Mouse (Mus musculus) heart, embryonic 10.5 days (tissue): ENCODE measurements at regions not wholly inside any gene's neighbourhood (a gene's known extent, or its start where the extent isn't known, plus 50 kb on each side); places are given as distances from the start of the nearest gene placed in this dataset.

Experiments used
- DNase-seq: peaks from one replicate; pipeline ENCODE4 v3.0.0-alpha.2; 2017; ENCODE audit warnings: low spot score
- H3K27ac ChIP-seq: fragments of 300-500 bp; sonication (generic); 2 replicates; pipeline ENCODE4 v1.5.1; 2016; ENCODE audit warnings: mild to moderate bottlenecking
- H3K27me3 ChIP-seq: fragments of 300-500 bp; sonication (generic); 2 replicates; pipeline ENCODE4 v1.6.1; 2016; ENCODE audit warnings: mild to moderate bottlenecking; ENCODE audit not compliant: poor library complexity, insufficient read depth, severe bottlenecking
- H3K36me3 ChIP-seq: fragments of 300-500 bp; sonication (generic); 2 replicates; pipeline ENCODE4 v1.6.1; 2016; ENCODE audit warnings: mild to moderate bottlenecking, moderate library complexity
- H3K4me1 ChIP-seq: fragments of 300-500 bp; sonication (generic); 2 replicates; pipeline ENCODE4 v1.6.1; 2016; ENCODE audit warnings: mild to moderate bottlenecking
- H3K4me3 ChIP-seq: fragments of 300-500 bp; sonication (generic); 2 replicates; pipeline ENCODE4 v1.5.1; 2016; ENCODE audit warnings: mild to moderate bottlenecking, moderate library complexity
- H3K9me3 ChIP-seq: fragments of 300-500 bp; sonication (generic); 2 replicates; pipeline ENCODE4 v1.6.1; 2016; ENCODE audit warnings: mild to moderate bottlenecking, moderate library complexity
- WGBS: fragments of 180-500 bp; shearing (Covaris S2); methylation state at CpG from one replicate; pipeline ENCODE4 v1.1.7; 2016; 5-methylcytosine and 5-hydroxymethylcytosine counted together

DNA sequence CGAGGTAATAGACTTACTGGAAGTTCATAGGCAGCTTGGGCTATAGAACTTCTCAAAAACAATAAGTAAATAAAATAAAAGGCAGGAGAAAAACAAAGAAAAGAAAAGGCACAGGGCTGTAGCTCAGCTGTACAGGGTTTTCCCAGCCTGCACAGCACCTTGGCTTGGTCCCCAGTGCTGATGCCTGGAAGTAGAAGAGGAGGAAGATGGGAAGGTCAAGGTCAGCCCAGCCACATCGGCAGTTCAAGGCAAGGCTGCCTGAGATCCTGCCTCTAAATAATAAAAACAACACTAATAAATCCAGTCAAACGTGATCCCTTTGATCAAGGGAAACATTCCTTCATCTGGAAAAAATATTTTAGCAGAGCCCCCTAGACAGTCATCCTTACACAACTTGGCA lies 103.1 kb downstream of the Cenpf start:
- Histone ChIP-seq H3K27me3 (peaks cover 7% of the 10 kb centered on the region; the same call in 1 of the 2 replicates), H3K4me1 (0 out of 2 replicates have a peak, but pooled peaks cover 6% of the 10 kb centered on the region), H3K36me3 (no peaks in the 10 kb centered on the region), H3K27ac (no peak overlapping the region), H3K4me3 (no peak overlapping the region), H3K9me3 (no peaks in the 10 kb centered on the region)
- no peak for DNase-seq
- WGBS, result 78% methylated on average over 3 of the region's 3 CpGs

- peak overlapping the region; percentile 40; the same call in 1 of the 2 replicates for H3K4me3 ChIP-seq
- peak overlapping the region; percentile 13; the same call in 1 of the 2 replicates for H3K27ac ChIP-seq
- H3K4me1 ChIP-seq, result 0 out of 2 replicates have a peak, but pooled peaks cover 6% of the 10 kb centered on the region
- WGBS, result 76% methylated on average over 4 of the region's 4 CpGs
- no peak for DNase-seq
- peaks cover 7% of the 10 kb centered on the region; the same call in 1 of the 2 replicates for H3K27me3 ChIP-seq
- H3K9me3 ChIP-seq, result no peaks in the 10 kb centered on the region
- H3K36me3 ChIP-seq, result no peaks in the 10 kb centered on the region
Measured at GRCm38 (mm10) chr1:189581427-189581826, 106.5 kb downstream of the Cenpf start.

- Histone ChIP-seq H3K27me3 (peaks cover 7% of the 10 kb centered on the region; the same call in 1 of the 2 replicates), H3K4me1 (0 out of 2 replicates have a peak, but pooled peaks cover 11% of the 10 kb centered on the region), H3K36me3 (no peaks in the 10 kb centered on the region), H3K9me3 (0 out of 2 replicates have a peak, but pooled peaks cover 3% of the 10 kb centered on the region), H3K27ac (no peak overlapping the region), H3K4me3 (no peak overlapping the region)
- 56% methylated on average over 2 of the region's 2 CpGs for WGBS
- peak; percentile 79 for DNase-seq
Measured at GRCm38 (mm10) chr1:189579358-189579757, 108.5 kb downstream of the Cenpf start.

GRCm38 (mm10) chr1:189576311-189577002 lies 111.4 kb downstream of the Cenpf start:
- DNase-seq, result no peak
- 61% methylated on average over 11 of the region's 11 CpGs for WGBS
- no peak overlapping the region for H3K27ac ChIP-seq

DNA sequence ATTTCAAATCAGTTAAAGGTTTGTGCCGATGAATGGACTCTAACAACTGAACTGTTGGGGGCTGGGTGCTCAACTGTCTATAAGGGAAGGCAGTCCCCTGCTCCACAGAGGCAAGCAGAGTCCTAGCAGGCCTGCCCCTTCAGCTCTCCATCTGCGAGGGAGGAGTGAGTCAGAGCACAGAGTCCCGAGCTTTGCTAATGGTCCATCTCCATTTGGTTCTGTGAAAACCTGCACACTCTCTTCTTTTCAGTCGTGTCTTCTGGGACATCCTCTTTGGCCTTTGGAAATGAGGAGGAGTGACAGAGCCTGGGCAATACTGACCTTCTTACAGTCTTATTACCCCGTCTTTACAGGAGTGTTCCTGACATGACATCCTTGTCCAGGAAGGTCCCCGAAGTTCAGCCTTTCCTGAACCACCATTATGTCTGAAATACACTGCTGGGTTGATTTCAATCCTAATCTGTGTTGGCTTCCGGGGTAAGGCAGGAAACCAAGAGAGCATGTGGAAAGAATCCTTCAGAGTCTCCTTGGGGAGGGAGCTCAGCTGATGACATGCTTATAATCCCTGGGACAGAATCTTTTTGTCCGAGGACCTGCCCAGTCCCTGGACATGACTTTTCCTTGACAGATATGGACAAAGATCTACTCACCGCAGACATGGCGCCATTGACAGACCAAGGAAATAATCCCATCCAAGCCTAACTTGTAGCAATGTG lies 112.2 kb downstream of the Cenpf start:
- no peaks in the 10 kb centered on the region for H3K36me3 ChIP-seq
- 79% methylated on average over 10 of the region's 10 CpGs for WGBS

More at GRCm38 (mm10) chr1:189576311-189577002, 111.4 kb downstream of the Cenpf start:
- H3K27me3 ChIP-seq, result peaks cover 3% of the 10 kb centered on the region; the same call in 1 of the 2 replicates
- 0 out of 2 replicates have a peak, but pooled peaks cover 5% of the 10 kb centered on the region for H3K4me1 ChIP-seq
- no peak overlapping the region for H3K4me3 ChIP-seq
- no peaks in the 10 kb centered on the region for H3K36me3 ChIP-seq
- H3K9me3 ChIP-seq, result 0 out of 2 replicates have a peak, but pooled peaks cover 3% of the 10 kb centered on the region

GRCm38 (mm10) chr1:189566491-189566890 lies 121.4 kb downstream of the Cenpf start:
- Histone ChIP-seq H3K4me1 (0 out of 2 replicates have a peak, but pooled peaks cover 3% of the 10 kb centered on the region), H3K9me3 (no peaks in the 10 kb centered on the region), H3K27ac (no peak overlapping the region), H3K27me3 (no peaks in the 10 kb centered on the region), H3K4me3 (no peak overlapping the region), H3K36me3 (no peaks in the 10 kb centered on the region)
- 49% methylated on average over 7 of the region's 7 CpGs for WGBS
- no peak for DNase-seq

More for the DNA sequence above, 112.2 kb downstream of the Cenpf start:
- Histone ChIP-seq H3K4me1 (0 out of 2 replicates have a peak, but pooled peaks cover 5% of the 10 kb centered on the region), H3K9me3 (0 out of 2 replicates have a peak, but pooled peaks cover 3% of the 10 kb centered on the region), H3K4me3 (no peak overlapping the region), H3K27ac (peak overlapping the region; percentile 56; the same call in 1 of the 2 replicates), H3K27me3 (no peaks in the 10 kb centered on the region)
- DNase-seq, result no peak

DNA sequence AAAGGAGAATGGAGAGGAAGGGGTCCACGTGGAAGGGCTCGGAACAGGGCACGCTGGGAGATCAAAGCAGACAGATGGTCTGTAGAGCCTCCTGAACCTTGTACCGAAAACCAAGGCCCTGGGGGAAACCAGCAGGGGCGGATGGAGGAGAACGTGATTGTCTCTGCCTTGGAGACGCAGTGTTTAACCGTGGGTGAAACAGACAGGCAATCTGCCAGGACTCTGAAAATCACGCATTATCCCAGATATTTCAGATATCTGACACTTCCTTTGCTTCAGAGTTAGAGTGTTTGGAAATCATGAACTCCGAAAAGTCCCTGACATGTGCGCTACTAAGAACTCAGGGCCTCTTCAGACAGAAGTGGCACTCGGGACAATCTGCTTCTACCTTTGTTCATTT lies 126.1 kb downstream of the Cenpf start:
- Histone ChIP-seq H3K4me1 (0 out of 2 replicates have a peak, but pooled peaks cover 3% of the 10 kb centered on the region), H3K27ac (no peak overlapping the region), H3K4me3 (no peak overlapping the region), H3K36me3 (no peaks in the 10 kb centered on the region), H3K27me3 (no peaks in the 10 kb centered on the region), H3K9me3 (no peaks in the 10 kb centered on the region)
- no peak for DNase-seq
- 85% methylated on average over 12 of the region's 12 CpGs for WGBS

DNA sequence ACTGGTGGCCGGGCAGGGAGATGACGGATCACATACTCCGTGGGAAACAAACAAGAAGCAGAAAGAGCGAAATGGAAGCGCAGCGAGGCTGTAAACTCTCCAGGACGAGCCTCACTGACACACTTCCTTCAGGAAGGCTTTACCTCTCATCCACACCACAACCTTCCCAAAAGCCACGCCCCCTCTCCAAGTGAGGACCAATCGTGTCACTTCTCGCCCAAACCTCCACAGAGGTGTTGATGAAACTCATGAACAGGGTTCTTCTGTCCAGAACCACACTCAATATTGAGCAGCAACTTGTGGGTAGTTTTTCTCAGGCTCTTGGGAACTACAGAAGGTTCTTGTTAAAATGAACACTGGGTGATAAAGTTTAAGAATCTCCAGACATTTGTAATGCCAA lies 127.3 kb downstream of the Cenpf start:
- Histone ChIP-seq H3K4me1 (no peaks in the 10 kb centered on the region), H3K27ac (no peak overlapping the region), H3K27me3 (no peaks in the 10 kb centered on the region), H3K4me3 (no peak overlapping the region), H3K9me3 (no peaks in the 10 kb centered on the region), H3K36me3 (no peaks in the 10 kb centered on the region)
- 31% methylated on average over 10 of the region's 10 CpGs for WGBS
- DNase-seq, result no peak

GRCm38 (mm10) chr1:189550851-189551250 lies 137.0 kb downstream of the Cenpf start:
- Histone ChIP-seq H3K9me3 (no peaks in the 10 kb centered on the region), H3K27me3 (no peaks in the 10 kb centered on the region), H3K4me1 (no peaks in the 10 kb centered on the region), H3K36me3 (no peaks in the 10 kb centered on the region), H3K27ac (no peak overlapping the region), H3K4me3 (no peak overlapping the region)
- WGBS, result 85% methylated on average over 9 of the region's 9 CpGs
- no peak for DNase-seq

DNA sequence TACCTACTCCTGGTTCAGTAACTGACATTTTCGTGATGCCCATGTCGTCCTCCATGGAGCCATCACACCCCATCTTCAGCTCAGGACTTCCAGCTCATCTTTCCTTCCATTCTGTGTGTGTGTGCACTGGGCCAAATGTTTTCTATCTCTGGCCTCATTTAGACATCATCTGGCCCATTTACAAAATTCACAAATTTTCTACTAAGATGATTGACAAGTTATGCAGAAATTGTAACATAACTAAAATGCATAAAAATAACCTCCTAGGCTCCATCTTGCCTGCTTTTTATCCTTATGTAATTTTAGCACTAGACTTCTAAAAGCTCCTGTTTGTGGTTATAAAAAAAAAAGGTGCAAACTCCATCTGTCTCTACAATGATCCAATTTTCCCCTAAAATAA lies 130.8 kb upstream of the Kcnk2 start:
- H3K36me3 ChIP-seq, result no peaks in the 10 kb centered on the region
- H3K9me3 ChIP-seq, result no peaks in the 10 kb centered on the region
- H3K27ac ChIP-seq, result no peak overlapping the region
- no peak overlapping the region for H3K4me3 ChIP-seq
- H3K4me1 ChIP-seq, result no peaks in the 10 kb centered on the region
- DNase-seq, result no peak
- H3K27me3 ChIP-seq, result no peaks in the 10 kb centered on the region
- WGBS, result 87% methylated on average over 2 of the region's 2 CpGs

DNA sequence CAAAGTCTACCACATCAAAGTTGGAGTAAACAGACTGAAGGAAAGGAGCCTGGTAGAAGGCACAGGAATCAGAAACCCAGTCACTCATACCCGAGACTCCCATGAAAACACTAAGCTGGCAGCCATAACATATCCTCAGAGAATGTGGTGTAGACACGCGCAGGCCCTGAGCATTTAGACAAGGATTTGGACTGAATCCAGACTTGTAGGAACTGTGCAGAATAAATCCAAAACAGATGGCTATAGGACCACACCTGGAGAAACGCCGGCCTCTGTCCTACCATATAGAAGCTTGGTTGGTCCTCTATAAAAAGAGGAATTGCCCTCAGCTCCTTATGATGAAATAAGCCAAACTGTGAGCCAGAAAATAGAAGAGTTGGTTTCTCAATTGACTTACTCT lies 124.3 kb upstream of the Kcnk2 start:
- H3K4me3 ChIP-seq, result no peak overlapping the region
- DNase-seq, result no peak
- no peak overlapping the region for H3K27ac ChIP-seq
- 86% methylated on average over 5 of the region's 5 CpGs for WGBS
- no peaks in the 10 kb centered on the region for H3K9me3 ChIP-seq
- no peaks in the 10 kb centered on the region for H3K27me3 ChIP-seq
- no peaks in the 10 kb centered on the region for H3K36me3 ChIP-seq
- H3K4me1 ChIP-seq, result no peaks in the 10 kb centered on the region

GRCm38 (mm10) chr1:189515476-189515875 lies 113.4 kb upstream of the Kcnk2 start:
- H3K4me1 ChIP-seq, result no peaks in the 10 kb centered on the region
- no peak overlapping the region for H3K4me3 ChIP-seq
- H3K27me3 ChIP-seq, result no peaks in the 10 kb centered on the region
- no peaks in the 10 kb centered on the region for H3K9me3 ChIP-seq
- 80% methylated on average over 7 of the region's 7 CpGs for WGBS
- no peaks in the 10 kb centered on the region for H3K36me3 ChIP-seq
- H3K27ac ChIP-seq, result no peak overlapping the region
- DNase-seq, result no peak

- Histone ChIP-seq H3K36me3 (no peaks in the 10 kb centered on the region), H3K27me3 (no peaks in the 10 kb centered on the region), H3K4me3 (no peak overlapping the region), H3K4me1 (no peaks in the 10 kb centered on the region), H3K9me3 (peaks cover 5% of the 10 kb centered on the region; the same call in 1 of the 2 replicates), H3K27ac (no peak overlapping the region)
- DNase-seq, result no peak
- 71% methylated on average over 4 of the region's 4 CpGs for WGBS
Measured at GRCm38 (mm10) chr1:189513358-189513757, 111.3 kb upstream of the Kcnk2 start.
